In genomic region chr16:50010532-50010971, GRCm38 (mm10) we compare ENCODE assay signal across 8 mouse cellular contexts.
DNase-seq lines count a peak whose midpoint lies in the region; ATAC-seq and TF ChIP-seq lines count a peak whose summit lies in the region.
"Had no signal": no experiment of that assay in that cellular context is flagged by ENCODE, and none has a peak within 500 bp of the region (broad histone marks: within the 10 kb centered on the region; RNA-seq: fewer than 3 reads in every experiment).

No protein-coding gene starts in this region.

- no peaks in the 10 kb centered on the region for H3K4me1 ChIP-seq in kidney, adult 2 months (ENCODE audit: control insufficient read depth, insufficient read depth, low read length)
- H3K4me1 ChIP-seq: neural tube, embryonic 12.5 days had no signal

- no peak overlapping the region for H3K27ac ChIP-seq in kidney, adult 2 months (ENCODE audit: insufficient read depth, low read depth, low read length)
- H3K27ac ChIP-seq: neural tube, embryonic 12.5 days had no signal

- no peak for TF ChIP-seq CTCF in kidney, adult 2 months (conservative IDR thresholded peaks at IDR 0.05; ENCODE audit: insufficient read depth, insufficient read length, low read depth, low read length)

- no peaks in the 10 kb centered on the region for H3K36me3 ChIP-seq in kidney, adult 2 months (ENCODE audit: control insufficient read depth, insufficient read depth, low read length)
- H3K36me3 ChIP-seq: neural tube, embryonic 12.5 days had no signal

- intact Hi-C loops in left cerebral cortex, postnatal 36 days (cut with DNase I) = no loop called here

- no peak for ATAC-seq in megakaryocyte, adult 5-6 weeks (ENCODE audit: poor library complexity, severe bottlenecking)

- DNase-seq in NIH3T3 (ENCODE audit: low read depth) = peak; percentile 56
- peak; percentile 86 for DNase-seq in adrenal gland, adult 2 months
- peak; percentile 17 to 30 for DNase-seq in frontal cortex, postnatal 10 days (ENCODE audit: low spot score in 2 of 2)
- peak; percentile 77 for DNase-seq in kidney, adult 2 months
- DNase-seq in left cerebral cortex, postnatal 36 days (ENCODE audit: low spot score in 2 of 2) = peak; percentile 23 to 38
- DNase-seq in natural killer cell, adult 2 months (ENCODE audit: low spot score in 2 of 2) = no peak

- no peak overlapping the region for H3K4me3 ChIP-seq in kidney, adult 2 months (ENCODE audit: insufficient read depth, low read depth, low read length)
- H3K4me3 ChIP-seq: neural tube, embryonic 12.5 days had no signal

- TF ChIP-seq POLR2A in kidney, adult 2 months (IDR thresholded peaks at IDR 0.05; ENCODE audit: low read depth, low read length) = no peak

- no peaks in the 10 kb centered on the region for H3K27me3 ChIP-seq in kidney, adult 2 months (replicated peaks; ENCODE audit: control insufficient read depth, insufficient read depth, low read length)
- H3K27me3 ChIP-seq: neural tube, embryonic 12.5 days had no signal

- 33% methylated on average over 6 of the region's 6 CpGs for WGBS in kidney, adult 2 months

Comparison
In these comparisons a context has a peak if more than half of its experiments do, and no peak if none do; other contexts are left out.
1. DNase-seq: peak in NIH3T3 (single experiment), adrenal gland, adult 2 months (single experiment), frontal cortex, postnatal 10 days (2 of 2), kidney, adult 2 months (single experiment) and left cerebral cortex, postnatal 36 days (2 of 2); none in natural killer cell, adult 2 months (0 of 2).